Mouse (Mus musculus): Measurements from ENCODE around the gene Rbp3.

DNA sequence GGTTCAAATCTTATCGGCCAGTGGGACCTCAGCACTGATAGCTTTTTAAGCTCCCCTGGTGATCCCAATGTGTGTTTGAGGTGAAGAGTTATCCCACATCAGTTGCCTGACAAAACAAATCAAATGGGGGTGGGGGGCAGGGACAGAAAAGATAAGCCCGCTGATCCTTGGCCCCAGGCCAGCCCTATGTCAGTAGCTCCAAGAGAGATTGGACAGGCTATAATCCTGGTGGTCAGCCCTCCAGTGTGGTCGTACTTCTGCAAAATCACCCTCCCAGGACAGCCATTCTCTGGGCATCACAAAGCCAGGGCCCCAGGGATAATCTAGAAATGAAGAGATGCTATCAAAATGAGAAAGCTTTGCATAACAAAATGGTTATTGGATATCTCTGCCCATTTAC, 5.0 kb downstream of the Rbp3 start:
- TF ChIP-seq POLR2A (IDR thresholded peaks at IDR 0.05; ENCODE audit: borderline replicate concordance, extremely low read depth, low read depth, low read length) (no peak), CTCF (IDR thresholded peaks at IDR 0.05; ENCODE audit: insufficient read depth, low read length) (no peak)
